Mouse (Mus musculus) cerebellum, adult 9-11 months (tissue): Measurements from ENCODE around the gene Podnl1.
A peak's percentile ranks its signal among the peaks of the same experiment; 100 is the strongest.

Experiments used
- DNase-seq: peaks from one replicate; pipeline ENCODE4 v3.0.0; 2022

Podnl1 gene

DNA sequence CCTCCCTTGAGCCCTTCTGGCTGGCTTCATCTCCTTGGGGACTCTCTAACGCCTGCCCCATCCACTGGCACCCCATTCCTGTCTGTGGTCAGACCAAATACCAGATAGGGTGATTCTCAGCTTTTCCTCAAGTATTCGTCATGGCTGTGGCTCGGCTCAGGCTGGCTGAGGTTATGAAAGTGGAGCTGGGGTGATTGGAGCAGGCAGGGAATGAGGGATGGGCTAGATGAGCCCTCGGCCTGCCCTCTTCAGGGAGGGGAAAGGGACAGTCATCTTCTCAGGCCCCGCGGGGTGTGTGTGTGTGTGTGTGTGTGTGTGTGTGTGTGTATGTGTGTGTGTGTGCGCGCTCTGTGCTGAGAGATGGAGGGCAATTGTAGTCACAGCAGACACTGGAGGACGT lies at the start of gene Podnl1:
Gene Podnl1, plus strand, starts transcription at position 334 of the 400 bp plus-strand sequence.
- DNase-seq, result no peak

DNA sequence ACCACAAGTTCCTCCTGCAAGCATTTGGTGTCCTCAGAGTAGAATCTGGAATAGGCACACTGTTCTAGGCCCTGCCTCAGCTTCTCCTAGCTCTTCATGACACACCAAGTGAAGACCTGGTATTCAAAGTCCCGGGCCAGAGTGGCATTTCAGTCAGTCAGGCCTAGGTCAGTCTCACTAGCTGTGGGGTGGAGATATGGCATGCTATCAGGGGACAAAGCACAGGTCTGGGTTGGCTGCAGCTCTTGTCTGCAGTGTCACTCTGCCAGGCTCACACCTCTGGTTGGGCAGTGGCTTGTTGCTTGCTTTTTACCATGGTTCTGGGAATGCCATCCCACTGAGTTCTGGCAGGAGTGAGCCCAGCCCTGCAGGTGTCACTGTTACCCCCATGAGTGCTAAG lies 49.4 kb upstream of the Podnl1 start:
- DNase-seq, result no peak

DNA sequence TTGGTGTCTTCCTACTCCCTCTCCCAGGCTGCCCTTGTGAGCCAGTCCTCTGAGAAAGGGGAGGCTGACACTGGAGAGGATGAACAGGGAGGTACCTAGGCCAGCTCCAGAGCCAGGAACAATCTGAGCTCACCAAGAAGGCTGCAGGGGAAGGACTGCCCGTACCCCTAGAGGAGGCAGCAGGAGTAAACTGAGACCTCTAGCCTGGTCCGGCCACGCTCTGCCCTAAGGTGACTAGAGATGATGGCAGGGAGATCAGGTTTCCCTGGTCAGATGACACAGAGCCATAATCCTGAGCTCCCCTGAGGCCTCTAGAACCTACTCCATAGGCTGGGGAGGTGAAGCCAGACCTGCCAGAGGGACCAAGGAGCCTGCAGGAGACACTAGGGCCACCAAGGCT lies 48.9 kb upstream of the Podnl1 start:
- no peak for DNase-seq

DNA sequence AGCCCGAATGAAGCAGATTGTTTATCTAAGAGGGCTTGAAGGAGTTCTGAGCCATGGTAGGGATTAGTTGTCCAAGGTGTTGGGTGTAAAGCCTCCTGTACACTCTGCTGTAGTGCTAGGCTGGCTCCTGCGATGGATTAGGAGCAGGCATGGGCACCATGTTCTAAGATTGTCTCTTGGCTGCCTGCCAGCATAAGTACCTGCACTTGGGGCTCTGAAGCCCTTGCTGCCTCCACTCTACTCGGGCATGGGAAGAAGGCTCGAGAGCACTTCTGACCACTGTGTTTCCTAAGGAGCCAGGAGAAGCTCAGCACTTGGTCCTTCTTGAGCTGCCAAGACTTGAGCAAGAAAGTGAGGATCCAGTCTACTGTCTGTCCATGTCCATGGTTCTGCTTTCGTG lies 46.6 kb upstream of the Podnl1 start:
- DNase-seq, result no peak

DNA sequence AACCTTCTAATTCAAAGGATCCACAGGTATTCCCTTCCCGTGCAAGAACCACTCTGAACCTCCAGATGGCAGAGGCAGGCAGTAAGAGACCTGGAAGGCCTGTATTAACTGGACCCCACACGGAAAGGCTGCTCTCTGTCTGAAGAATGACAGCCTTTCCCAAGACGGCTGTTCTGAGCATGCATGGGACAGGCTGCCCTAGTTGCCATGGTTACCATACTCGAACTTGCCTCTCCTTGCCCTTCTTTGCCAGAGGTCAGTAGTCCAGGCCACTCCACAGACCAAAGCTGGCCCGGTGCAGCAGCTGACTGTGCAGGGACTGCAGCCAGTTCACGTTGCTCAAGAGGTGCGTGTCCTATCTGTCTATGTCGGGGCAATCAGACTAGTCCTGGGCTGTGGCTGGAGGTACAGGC lies 42.0 kb upstream of the Podnl1 start:
- DNase-seq, result no peak

DNA sequence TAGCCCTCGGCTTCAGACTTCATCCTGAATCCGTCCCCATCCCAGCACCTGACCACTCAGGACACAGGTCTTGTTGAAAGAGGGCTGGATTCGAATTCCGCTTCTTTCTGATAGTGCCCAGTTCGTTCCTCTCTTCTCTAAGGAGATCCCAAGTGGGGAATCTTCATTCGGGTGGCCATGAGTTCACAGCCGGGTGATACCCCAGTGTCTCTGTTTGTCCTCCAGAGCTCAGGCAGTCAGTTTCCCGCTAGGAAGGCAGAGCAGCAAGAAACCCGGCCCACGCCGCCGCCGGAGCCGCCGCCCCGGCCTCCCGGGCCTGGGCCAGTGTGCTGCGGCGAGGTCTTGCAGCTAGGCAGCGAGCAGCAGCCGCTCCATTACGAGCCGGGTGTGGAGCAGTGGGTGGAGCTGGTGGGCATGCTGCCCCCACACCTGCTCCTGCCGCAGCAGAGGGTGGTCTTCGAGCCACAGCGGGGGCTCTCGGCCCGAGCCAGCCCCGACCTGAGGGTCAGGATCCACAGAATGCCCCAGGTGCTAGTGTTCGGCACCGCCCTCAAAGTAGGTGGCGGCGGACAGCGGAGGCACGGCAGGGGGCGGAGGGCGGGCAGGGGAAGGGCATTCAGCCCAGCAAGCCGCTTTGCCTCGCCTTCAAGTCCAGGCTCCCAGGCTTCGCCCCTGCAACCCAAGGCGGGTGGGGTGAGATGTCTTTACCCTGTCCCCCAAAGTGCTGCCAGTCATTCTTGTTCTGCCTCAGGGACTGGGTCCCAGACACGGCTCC lies 41.3 kb upstream of the Podnl1 start:
- DNase-seq, result no peak

DNA sequence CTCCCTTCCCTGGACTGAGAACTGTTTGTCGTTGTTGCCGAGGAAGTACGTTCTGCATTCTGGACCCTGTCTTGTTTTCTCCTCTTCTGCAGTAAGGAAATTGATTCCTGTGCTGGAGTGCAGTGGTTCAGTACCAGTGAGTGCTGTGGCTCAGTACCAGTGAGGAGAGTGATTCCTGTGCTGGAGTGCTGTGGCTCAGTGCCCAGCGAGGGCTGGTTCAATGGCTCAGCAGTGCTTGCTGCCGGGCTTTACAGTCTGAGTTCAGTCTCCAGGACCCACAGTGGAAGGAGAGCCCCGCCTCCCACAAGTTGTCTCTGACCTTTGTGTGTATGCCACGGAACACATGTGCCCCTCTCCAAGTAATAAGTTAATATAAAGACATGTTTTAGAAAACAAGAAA lies 38.6 kb upstream of the Podnl1 start:
- DNase-seq, result no peak

DNA sequence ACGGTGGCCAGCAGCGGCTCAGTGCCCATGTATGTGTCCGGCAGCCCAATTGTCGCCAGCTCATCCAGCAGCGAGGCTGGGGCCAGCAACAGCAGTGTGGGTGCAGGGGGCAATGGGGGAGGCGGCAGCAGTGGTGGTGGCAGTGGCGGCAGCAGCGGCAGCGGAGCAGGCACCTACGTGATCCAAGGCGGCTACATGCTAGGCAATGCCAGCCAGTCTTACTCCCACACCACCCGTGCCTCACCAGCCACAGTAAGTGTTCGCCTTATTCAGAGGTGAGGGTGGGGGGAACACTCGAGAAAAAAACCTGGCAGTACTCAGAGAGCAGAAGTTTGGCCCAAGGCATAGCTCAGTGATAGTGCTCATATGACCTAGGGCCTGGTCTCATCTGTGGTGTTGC lies 38.0 kb upstream of the Podnl1 start:
- DNase-seq, result no peak

DNA sequence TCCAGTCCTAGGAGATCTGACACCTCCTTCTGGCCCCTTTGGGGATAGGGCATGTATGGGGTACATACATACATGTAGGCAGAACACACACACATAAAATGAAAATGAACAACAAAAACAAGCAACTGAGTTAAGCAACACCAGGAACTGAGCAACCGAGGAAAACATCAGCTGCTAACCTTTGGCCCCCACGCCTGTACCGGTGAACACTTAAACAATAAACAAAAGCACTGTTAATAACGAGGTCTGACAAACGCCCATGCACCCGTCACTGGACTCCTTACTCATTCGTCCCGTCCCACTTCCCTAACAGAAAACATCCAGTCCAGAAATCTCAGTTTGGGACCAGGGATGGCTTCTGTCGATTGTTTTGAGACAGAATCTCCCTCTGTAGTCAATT lies 36.5 kb upstream of the Podnl1 start:
- no peak for DNase-seq

DNA sequence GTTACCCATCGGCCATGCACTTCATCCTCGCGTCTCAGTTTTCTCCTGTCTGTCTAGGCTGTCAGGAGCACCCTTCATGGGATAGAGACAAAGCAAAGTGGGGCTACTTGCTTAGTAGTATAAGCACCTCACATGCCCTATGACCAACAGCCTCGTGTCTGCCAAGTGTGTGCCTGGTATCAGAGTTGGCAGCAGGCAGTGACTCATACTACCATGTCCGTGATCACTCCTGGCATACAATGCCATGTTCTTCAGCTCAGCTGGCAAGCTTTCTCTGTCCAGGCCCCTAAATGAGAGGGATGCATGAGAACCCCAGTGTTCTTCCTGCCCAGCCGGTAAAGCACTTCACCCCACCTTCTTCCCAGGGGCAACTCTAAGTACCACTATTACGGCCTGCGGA lies 35.2 kb upstream of the Podnl1 start:
- DNase-seq, result no peak

DNA sequence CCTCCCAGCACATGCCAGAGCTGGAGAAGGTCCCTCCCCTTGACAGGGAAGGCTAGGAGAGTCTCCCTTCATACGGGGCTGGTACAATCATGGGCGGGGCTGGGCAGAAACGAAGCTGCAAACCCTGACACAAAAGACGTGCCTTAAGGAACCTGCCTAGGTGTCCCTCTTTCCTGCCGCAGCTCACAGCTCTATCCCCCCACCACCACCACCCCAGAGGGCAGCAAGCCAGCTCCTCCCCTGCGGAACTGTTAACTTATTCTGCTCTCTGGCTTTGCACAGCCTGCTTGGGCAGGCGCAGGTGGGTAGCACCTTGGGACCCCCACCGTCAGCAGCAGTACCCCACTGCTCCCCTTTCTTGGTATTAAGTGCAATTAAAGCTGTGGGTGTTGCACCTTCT lies 29.7 kb upstream of the Podnl1 start:
- no peak for DNase-seq

DNA sequence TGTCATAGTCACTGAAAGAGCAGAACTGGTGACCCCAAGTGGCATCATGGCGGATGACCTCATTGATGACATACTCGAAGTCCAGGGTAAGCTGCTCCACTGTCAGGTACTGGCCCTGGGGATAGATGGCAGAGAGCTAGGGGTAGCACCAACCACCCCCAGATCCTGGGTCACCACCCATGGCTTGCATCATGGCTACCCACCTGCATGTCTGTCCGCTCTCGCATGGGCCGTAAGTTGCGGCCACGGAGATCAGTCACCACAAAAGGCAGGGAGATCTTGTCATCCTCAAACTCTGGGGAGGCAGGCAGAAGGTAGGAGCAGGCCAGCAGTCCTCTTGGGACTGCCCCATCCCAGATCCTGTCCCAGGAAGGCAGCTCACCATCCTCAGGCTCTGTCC lies 27.4 kb upstream of the Podnl1 start:
- DNase-seq, result no peak

DNA sequence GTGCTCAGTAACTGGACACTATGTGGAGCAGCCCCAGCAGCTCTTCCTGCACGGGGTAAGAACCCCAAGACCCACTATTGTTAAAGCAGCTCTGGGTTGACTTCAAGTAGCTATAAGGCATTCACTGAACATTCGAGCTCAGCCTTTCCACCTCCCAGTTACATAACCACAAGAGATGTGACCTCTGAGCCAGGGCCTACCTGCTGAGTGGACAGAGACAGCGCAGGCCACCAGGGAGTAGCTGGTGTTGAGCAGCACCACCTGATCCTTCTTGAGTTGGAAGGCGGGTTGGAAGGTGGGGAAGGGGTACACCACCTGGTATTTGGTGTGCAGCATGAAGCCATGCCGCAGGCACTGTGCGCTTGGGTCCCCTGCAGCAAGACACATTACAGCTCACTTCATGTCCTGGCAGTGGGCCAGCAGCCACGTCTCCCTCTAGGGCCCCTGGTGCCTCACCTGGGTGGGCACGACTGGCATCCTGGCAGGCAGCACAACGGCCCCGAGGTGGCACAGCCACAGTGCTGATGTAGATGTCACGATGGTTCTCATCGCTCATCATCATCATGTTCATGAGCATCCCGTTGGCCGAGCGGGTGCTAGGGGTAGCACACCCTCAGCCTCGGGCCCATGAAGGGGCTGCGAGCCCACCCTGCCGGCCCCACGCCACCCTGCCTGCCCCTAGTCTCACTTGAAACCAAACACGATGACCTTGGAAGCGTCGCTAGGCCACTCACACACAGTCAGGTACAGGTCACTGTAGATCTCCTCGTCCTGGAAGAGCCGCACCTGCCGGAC lies 24.1 kb upstream of the Podnl1 start:
- peak; percentile 45 for DNase-seq

DNA sequence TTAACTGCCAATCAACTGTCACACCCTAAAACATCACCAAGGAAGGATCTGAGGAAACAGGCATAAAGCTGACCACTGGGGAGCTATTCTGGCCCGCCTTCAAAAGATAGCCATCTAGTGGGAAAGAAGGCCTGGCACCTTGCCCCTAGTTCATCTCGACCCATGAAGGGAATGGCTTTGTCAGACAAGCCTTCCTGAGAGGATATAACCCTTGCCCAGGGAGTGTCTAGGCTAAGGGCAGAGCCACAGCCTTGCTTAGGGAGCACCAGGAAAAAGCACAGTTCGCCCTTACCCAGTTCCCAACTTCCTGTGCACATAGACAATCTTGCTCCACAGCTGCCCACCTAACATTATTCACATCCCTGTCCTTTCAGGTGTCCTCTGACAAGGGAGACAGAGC lies 22.2 kb upstream of the Podnl1 start:
- peak; percentile 56 for DNase-seq

DNA sequence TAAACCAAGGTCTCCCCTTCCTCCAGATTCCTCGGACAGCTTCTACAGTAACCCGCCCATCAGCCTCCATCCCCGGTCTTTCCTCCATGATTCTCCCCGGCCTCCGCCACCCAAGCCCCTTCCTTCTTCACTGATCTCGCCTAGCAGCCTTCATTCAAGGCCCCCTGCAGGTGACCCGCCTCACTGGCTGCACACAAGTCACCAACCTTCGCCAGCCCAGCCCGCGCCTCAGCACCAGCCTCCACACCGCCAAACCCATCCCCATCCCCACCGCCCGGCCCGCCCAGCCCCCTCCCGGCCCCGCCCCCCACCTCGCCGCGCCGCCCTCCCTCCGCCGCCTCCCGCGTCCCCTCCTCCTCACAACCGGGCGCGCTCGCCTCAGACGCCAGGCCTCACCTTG lies 21.6 kb upstream of the Podnl1 start:
- DNase-seq, result peak; percentile 76

DNA sequence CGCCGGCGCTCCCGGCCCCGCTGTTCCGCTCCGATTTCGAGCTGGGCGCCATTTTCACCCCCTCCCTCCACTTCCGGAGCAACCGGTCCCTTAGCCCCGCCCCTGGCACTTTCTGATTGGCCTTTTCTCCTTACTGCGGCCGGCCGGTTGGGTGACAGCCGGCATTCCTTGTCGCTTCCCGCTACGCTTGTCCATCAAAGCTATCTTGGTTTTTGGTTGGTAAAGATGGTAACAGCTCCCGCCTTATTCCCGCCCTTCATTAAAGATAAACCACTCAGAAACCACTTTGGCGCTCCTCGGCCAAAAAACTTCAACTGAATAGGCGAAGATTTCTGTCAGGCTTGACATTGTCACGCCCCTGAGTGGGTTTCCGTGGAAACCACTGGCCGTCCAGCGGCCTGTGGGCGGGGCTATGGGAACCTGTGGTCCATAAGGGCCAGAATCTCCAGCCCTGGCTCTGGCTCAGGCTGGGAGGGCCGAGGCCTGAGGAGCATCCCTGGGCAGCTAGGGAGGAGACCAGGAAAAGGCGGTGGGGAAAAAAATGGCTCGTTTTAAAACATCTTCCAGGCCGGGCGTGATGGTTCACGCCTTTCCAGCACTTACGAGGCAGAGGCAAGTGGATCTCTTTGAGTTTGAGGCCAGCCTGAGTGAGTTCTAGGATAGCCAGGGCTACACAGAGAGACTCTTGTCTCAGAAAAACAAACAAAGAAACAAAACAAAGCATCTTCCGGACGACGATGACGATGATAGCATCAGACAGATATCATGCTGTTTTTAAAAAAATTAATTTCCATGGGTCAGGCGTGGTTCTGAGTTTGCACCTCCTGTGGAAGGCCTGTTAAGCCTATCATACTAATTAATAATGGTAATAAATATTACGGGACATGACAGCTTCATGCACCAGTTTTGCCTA lies 20.8 kb upstream of the Podnl1 start, which contains the start of gene Dcaf15:
Gene Dcaf15, minus strand, starts transcription at position 72 of the 913 bp plus-strand sequence.
- DNase-seq, result peak; percentile 99

DNA sequence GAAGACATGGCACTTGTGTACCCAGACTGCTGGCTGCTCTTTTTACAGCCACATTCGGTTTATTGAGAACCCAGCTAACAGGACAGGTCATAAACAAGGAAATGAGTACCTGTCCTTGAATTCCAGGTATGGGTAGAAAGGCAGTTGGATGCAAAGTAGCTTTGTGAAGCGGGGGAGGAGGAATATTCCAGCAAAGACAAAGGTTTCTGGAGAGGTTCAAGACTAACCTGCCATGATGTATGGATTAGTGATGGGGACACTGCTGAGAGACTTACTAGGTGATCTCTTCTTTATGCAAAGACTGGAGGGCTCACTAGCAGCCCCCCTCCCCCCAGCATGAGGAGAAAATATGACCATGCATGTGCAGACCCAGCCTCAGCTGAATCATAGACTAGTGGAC lies 20.1 kb upstream of the Podnl1 start:
- DNase-seq, result peak; percentile 34

DNA sequence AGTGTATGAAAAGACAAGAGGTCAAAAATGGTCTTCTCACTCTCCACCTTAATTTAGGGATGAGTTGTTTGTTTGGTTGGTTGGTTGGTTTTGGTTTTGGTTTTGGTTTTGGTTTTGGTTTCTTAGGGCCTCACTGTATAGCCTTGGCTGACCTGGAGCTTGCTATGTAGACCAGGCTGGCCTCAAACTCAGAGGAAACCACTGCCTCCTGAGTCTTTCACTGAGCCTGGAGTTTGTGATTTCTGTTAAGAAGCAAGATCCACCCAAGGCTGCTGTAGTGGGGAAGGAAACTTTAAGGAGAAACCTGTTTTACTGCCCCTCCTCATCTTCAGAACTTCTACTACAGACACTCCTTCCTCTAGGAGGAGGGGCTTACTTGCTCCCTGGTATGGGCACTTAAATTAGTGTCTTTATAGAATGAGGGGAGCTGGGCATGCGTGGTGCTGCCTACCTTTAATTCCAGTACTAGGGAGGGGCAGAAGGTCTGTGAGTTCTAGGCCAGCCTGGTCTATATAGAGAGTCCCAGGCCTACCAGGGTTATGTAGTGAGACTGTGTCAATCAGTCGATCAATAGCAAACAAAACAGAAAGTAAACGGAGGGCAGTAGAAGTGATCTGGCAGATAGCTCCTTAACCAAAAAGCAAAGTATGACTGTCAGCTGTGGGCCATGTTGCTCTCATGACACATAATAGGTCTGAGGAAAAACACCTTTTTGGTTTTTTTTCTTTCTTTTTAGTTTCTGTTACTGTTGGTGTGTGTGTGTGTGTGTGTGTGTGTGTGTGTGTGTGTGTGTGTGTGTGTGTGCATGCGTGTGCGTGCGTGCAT lies 19.4 kb upstream of the Podnl1 start:
- DNase-seq, result no peak

DNA sequence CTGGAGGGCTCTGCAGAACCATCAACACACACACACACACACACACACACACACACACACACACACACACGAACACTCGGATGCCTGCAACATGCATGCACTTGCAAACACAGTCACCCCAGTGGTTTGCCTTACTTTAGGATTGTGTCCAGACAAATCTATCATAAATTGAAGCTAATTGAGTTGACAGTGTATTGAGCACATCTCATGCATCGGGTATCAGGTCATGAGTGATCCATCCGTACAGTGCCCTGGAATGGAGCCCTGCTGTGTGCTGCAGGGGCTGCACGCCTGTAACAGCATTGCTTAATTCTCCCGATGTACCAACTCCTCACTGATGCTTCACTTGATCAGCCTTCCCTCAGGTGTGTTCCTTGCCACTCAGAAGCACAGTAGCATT lies 10.1 kb upstream of the Podnl1 start:
- DNase-seq, result no peak

DNA sequence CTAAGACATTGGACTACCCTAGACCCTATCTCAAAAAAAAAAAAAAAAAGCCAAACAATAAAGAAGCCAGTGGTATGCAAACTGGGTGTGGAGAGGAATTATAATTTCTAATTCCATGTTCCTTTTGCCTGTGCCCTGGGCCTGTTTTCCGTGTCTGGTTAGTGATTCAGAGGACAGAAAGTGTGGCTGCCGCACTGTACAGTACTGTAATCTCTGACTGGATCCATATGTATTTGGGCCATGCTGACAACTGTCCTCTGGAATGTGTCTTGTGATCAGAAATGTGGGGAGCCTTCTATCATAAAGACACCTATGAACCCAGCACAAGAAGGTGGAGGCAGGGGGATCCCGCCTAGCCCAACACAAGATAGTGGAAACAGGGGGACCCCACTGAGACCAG lies 3.6 kb upstream of the Podnl1 start:
- DNase-seq, result no peak

DNA sequence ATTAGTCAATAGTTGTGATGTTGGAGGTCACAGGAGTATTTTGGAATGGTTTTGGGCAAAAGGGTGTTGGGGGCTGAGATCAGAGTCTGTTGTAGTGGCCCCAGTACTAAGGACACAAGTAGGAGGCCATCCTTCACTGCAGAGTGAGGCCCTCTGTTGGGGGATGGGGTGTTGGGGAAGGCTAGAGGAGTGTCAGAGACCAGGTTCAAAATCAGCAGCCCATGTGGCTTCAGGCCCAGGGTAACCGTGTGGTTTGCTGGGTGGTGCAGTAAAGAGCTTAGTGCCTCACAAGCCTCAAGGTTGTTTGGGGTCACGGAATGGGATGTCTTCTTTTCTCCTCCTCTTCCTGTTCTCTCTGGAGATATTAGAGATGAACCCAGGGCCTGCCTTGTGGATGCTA lies 953 bp downstream of the Podnl1 start:
- DNase-seq, result no peak

DNA sequence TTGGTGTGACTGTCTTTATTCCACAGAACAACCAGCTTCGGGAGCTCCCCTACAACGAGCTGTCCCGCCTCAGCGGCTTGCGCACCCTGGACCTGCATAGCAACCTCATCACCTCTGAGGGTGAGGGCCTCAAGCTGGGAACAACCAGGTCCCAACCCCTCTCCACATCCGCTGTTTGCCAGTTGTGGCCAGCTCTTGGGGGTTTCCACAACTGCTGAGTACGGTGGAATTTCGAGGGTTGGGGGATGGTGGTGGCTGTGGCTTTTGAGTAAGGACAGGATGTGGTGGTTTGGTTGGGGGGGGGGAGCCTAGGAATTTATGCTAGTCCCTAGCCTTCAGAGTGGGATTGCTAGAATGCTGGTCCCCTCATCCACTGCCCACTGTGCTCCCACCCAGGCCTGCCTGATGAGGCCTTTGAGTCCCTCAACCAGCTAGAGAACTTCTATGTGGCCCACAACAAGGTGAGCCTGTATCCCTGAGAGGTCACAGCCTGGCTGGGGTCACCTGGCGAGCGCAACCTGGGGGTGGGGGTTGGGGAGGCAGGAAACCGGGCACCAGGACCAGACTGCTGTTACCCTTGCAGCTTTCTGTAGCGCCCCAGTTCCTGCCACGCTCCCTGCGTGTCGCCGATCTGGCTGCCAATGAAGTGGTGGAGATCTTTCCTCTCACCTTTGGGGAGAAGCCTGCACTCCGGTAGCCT lies 1.6 kb downstream of the Podnl1 start:
- no peak for DNase-seq
